Mouse (Mus musculus) thymus, postnatal 14 days (tissue): ENCODE results near the gene Krt9.

ENCODE experiments used
- DNase-seq: peaks from one replicate; pipeline ENCODE4 v3.0.0; 2021

Gene Krt9

GRCm38 (mm10) chr11:100148615-100149330 is 44.3 kb downstream of the Krt9 start, which contains the start of gene Krt19:
Gene Krt19 (minus strand): TSS chr11:100148665.
- DNase-seq = no peak

- DNase-seq = no peak
Measured at GRCm38 (mm10) chr11:100147566-100148353, 45.3 kb downstream of the Krt9 start.

GRCm38 (mm10) chr11:100145858-100146560 is 47.0 kb downstream of the Krt9 start:
- no peak for DNase-seq

GRCm38 (mm10) chr11:100145104-100145503 is 47.9 kb downstream of the Krt9 start:
- DNase-seq = no peak

- no peak for DNase-seq
Measured at GRCm38 (mm10) chr11:100140966-100141365, 52.1 kb downstream of the Krt9 start.

GRCm38 (mm10) chr11:100139391-100139790 is 53.7 kb downstream of the Krt9 start:
- DNase-seq = no peak

GRCm38 (mm10) chr11:100138809-100139208 is 54.2 kb downstream of the Krt9 start:
- no peak for DNase-seq

GRCm38 (mm10) chr11:100137693-100138092 is 55.4 kb downstream of the Krt9 start:
- DNase-seq = no peak
